Mouse (Mus musculus): ENCODE measurements around the gene Nufip2. TPM values are rescaled to one million over a fixed set of nuclear protein-coding genes. Genes with fewer than 3 reads are reported as not detected.
A peak's percentile ranks its signal among the peaks of the same experiment; 100 is the strongest.
"Not testable (repeated sequence)": the region's sequence is repeated elsewhere in the genome, so short reads cannot be mapped to it uniquely, and the experiment has no call there.

Nufip2 gene
- polyA plus RNA-seq (2016; fragmentation: Nextera tagmentation; extraction: Ambion mirVana) = 4.8 and 5.3 TPM in 2 replicates

DNA sequence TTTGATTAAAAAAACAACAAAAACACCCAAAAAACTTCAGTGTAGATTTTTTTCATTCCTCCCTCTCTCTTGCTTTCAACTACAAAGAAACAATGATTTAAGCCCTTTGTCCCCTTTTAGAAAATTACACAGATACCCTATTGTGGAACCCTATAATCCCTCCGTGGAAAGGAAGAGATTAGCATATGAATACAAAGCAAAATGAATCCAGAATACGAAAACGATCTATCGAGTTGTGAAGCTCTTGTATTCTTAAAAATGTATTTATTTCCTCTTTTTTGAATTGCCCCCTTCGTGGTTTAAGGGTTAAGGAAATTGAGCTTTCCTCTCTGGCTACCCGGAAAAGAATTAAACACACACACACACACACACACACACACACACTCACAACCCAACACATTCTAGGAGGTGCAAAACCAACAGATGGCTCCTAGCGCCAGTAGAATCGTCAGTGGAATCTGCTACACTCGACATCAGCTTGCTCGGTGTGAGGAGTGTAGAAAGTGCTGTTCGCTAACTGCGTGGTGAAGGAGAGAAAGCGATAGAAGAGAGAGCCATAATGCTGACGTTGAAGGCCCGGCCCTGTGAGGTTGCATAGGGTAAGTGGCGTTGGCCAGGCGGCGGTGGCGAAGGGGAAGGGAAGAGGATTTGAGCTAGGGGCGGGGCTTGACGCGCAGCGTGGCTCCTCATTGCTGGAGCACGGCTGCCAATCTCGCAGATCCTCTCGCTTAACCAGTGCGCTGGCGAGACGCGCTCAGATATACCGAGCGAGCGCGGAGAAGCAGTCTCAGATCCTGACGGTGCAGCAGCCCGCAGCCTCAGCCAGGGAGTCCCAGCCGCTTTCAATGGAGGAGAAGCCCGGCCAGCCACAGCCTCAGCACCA lies at the start of gene Nufip2:
Gene Nufip2 (plus strand): TSS at position 773 of the 883 bp plus-strand sequence.
- H3K9me3 ChIP-seq (replicated peaks) = no peaks in the 10 kb centered on the region
- peak within 1 kb of the TSS; percentile 99 for H3K4me3 ChIP-seq
- under 1% methylated on average over 38 of the region's 38 CpGs for WGBS

GRCm38 (mm10) chr11:77641390-77641789 lies 44.6 kb upstream of the Nufip2 start:
- no peaks in the 10 kb centered on the region for H3K4me1 ChIP-seq
- H3K4me3 ChIP-seq = no peak overlapping the region
- no peak overlapping the region for H3K4me2 ChIP-seq (replicated peaks)
- WGBS = 82% methylated on average over 9 of the region's 9 CpGs
- H3K27me3 ChIP-seq = no peaks in the 10 kb centered on the region
- H3K36me3 ChIP-seq = no peaks in the 10 kb centered on the region
- no peaks in the 10 kb centered on the region for H3K9me3 ChIP-seq (replicated peaks)
- no peak overlapping the region for H3K9ac ChIP-seq
- no peak overlapping the region for H3K27ac ChIP-seq
- ATAC-seq (ENCODE audit: low FRiP score) = no peak

More for the DNA sequence above, at the start of gene Nufip2:
- Histone ChIP-seq H3K4me2 (replicated peaks) (peak within 1 kb of the TSS; percentile 75), H3K36me3 (no peaks in the 10 kb centered on the region), H3K9ac (peak within 1 kb of the TSS; percentile 99), H3K27ac (peak within 1 kb of the TSS; percentile 98), H3K27me3 (no peaks in the 10 kb centered on the region), H3K4me1 (peaks cover 12% of the 10 kb centered on the region)
- ATAC-seq (ENCODE audit: low FRiP score) = peak; percentile 98

GRCm38 (mm10) chr11:77645481-77645880 lies 40.5 kb upstream of the Nufip2 start:
- Histone ChIP-seq H3K9me3 (replicated peaks) (no peaks in the 10 kb centered on the region), H3K27me3 (no peaks in the 10 kb centered on the region), H3K4me1 (no peaks in the 10 kb centered on the region), H3K36me3 (no peaks in the 10 kb centered on the region), H3K9ac (no peak overlapping the region), H3K4me2 (replicated peaks) (no peak overlapping the region), H3K4me3 (no peak overlapping the region), H3K27ac (no peak overlapping the region)
- no peak for ATAC-seq (ENCODE audit: low FRiP score)
- 90% methylated on average over 4 of the region's 4 CpGs for WGBS

GRCm38 (mm10) chr11:77648878-77649277 lies 37.1 kb upstream of the Nufip2 start:
- Histone ChIP-seq H3K9ac (no peak overlapping the region), H3K4me3 (no peak overlapping the region), H3K4me1 (no peaks in the 10 kb centered on the region), H3K36me3 (no peaks in the 10 kb centered on the region), H3K27ac (no peak overlapping the region), H3K27me3 (no peaks in the 10 kb centered on the region), H3K9me3 (replicated peaks) (no peaks in the 10 kb centered on the region), H3K4me2 (replicated peaks) (no peak overlapping the region)
- 79% methylated on average over 7 of the region's 7 CpGs for WGBS
- no peak for ATAC-seq (ENCODE audit: low FRiP score)

DNA sequence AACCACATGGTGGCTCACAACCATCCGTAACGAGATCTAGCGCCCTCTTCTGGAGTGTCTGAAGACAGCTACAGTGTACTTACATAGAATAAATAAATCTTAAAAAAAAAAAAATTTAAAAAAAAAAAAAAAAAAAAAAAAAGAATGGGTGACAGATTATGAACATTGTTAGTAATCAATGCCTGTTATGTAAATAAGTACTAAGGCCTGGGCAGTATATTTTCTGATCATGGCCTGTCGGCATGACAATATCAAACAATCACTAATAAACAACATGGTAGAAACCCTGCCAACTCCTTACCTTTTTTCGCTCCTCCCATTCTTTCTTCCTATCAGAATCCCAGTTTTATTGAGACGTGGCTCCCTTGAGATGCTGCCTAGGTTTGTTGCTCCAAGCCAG lies 33.5 kb upstream of the Nufip2 start:
- no peak overlapping the region for H3K4me3 ChIP-seq
- H3K4me1 ChIP-seq = no peaks in the 10 kb centered on the region
- 63% methylated on average over 6 of the region's 6 CpGs for WGBS
- no peaks in the 10 kb centered on the region for H3K9me3 ChIP-seq (replicated peaks)
- H3K27ac ChIP-seq = no peak overlapping the region
- no peak overlapping the region for H3K4me2 ChIP-seq (replicated peaks)
- no peak overlapping the region for H3K9ac ChIP-seq
- no peak for ATAC-seq (ENCODE audit: low FRiP score)
- H3K36me3 ChIP-seq = no peaks in the 10 kb centered on the region
- H3K27me3 ChIP-seq = no peaks in the 10 kb centered on the region

- 95% methylated on average over 4 of the region's 4 CpGs for WGBS
- H3K36me3 ChIP-seq; H3K27me3 ChIP-seq; H3K9ac ChIP-seq; H3K4me3 ChIP-seq; H3K9me3 ChIP-seq (replicated peaks); ATAC-seq (ENCODE audit: low FRiP score); H3K4me1 ChIP-seq; H3K27ac ChIP-seq; H3K4me2 ChIP-seq (replicated peaks): not testable (repeated sequence)
Observed at GRCm38 (mm10) chr11:77653406-77654190, 32.4 kb upstream of the Nufip2 start.

DNA sequence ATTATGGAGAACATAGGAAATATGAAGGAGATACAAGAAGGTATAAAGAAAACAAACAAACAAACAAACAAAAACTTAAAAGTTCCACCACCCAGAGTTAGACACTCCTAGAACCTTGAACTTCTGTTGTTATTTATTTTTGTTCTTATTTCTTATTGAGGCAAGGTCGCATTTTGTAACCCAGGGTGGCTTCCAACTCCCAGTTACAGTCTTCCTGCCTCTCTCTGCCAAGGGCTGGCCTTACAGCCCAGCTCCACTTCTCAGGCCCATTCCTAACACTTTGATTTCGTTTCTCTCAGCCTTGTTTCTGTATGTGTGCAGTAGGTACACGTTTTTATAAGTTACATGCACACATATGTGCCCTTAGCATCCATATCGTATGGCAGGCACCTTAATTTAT lies 26.0 kb upstream of the Nufip2 start:
- Histone ChIP-seq H3K4me2 (replicated peaks) (no peak overlapping the region), H3K27ac (no peak overlapping the region), H3K4me1 (no peaks in the 10 kb centered on the region)

GRCm38 (mm10) chr11:77663639-77664038 lies 22.3 kb upstream of the Nufip2 start:
- 74% methylated on average over 6 of the region's 6 CpGs for WGBS

More for the DNA sequence above, 26.0 kb upstream of the Nufip2 start:
- Histone ChIP-seq H3K9me3 (replicated peaks) (no peaks in the 10 kb centered on the region), H3K36me3 (no peaks in the 10 kb centered on the region), H3K27me3 (no peaks in the 10 kb centered on the region), H3K9ac (no peak overlapping the region), H3K4me3 (no peak overlapping the region)
- no peak for ATAC-seq (ENCODE audit: low FRiP score)
- WGBS = 71% methylated on average over 4 of the region's 4 CpGs

DNA sequence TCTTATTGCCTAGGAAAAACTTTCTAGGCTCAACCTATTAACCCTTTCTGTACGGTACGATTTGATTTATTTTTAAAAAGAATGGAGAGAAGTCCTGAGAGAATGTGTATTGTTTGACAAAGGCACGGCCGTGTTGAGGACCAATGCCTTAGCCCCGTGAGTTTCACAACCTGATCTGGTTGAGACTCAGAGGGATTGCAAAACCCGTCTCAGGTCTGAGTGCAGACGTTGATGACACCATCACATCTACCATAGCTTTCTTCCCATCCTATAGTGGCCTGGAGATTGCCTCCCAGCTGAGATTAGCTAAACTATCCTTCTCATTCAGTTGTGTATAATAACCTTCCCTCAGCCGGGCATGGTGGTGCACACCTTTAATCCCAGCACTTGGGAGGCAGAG lies 21.9 kb upstream of the Nufip2 start:
- Histone ChIP-seq H3K9ac (no peak overlapping the region), H3K27me3 (no peaks in the 10 kb centered on the region), H3K4me2 (replicated peaks) (no peak overlapping the region), H3K4me3 (no peak overlapping the region), H3K4me1 (no peaks in the 10 kb centered on the region), H3K27ac (no peak overlapping the region), H3K36me3 (no peaks in the 10 kb centered on the region), H3K9me3 (replicated peaks) (no peaks in the 10 kb centered on the region)
- ATAC-seq (ENCODE audit: low FRiP score) = no peak
- 89% methylated on average over 8 of the region's 8 CpGs for WGBS

More at GRCm38 (mm10) chr11:77663639-77664038, 22.3 kb upstream of the Nufip2 start:
- no peaks in the 10 kb centered on the region for H3K9me3 ChIP-seq (replicated peaks)
- ATAC-seq (ENCODE audit: low FRiP score) = no peak
- no peak overlapping the region for H3K27ac ChIP-seq
- no peaks in the 10 kb centered on the region for H3K4me1 ChIP-seq
- H3K27me3 ChIP-seq = no peaks in the 10 kb centered on the region
- H3K4me3 ChIP-seq = no peak overlapping the region
- H3K9ac ChIP-seq = no peak overlapping the region
- no peak overlapping the region for H3K4me2 ChIP-seq (replicated peaks)
- H3K36me3 ChIP-seq = no peaks in the 10 kb centered on the region

GRCm38 (mm10) chr11:77665384-77665783 lies 20.6 kb upstream of the Nufip2 start:
- not testable (repeated sequence) for ATAC-seq (ENCODE audit: low FRiP score); H3K27ac ChIP-seq; H3K9ac ChIP-seq; H3K4me1 ChIP-seq; H3K4me2 ChIP-seq (replicated peaks); H3K9me3 ChIP-seq (replicated peaks); H3K27me3 ChIP-seq; H3K36me3 ChIP-seq; H3K4me3 ChIP-seq
- WGBS = 79% methylated on average over 5 of the region's 5 CpGs

DNA sequence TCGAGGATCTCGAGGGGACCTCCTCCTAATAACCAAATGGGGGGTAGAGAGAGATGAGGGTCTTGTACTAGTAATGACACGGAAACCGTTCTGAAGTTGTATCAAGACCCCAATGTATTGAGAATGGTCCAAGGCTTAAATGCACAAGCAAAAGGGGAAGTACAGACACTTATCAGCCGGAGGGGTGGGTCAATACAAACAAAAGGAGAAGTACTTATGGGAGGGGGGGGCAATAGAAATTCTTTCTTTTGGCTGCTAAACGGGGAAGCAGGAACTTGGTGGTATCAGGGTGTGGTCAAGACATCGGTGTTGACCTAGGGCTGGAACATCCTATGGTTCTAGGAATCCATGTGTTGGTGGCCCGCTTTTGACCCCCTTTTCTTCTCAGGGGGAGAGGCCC lies 19.2 kb upstream of the Nufip2 start:
- not testable (repeated sequence) for H3K4me3 ChIP-seq; H3K36me3 ChIP-seq; ATAC-seq (ENCODE audit: low FRiP score); H3K4me2 ChIP-seq (replicated peaks); H3K4me1 ChIP-seq; H3K27ac ChIP-seq; H3K27me3 ChIP-seq; H3K9me3 ChIP-seq (replicated peaks); H3K9ac ChIP-seq
- WGBS = 89% methylated on average over 8 of the region's 8 CpGs

DNA sequence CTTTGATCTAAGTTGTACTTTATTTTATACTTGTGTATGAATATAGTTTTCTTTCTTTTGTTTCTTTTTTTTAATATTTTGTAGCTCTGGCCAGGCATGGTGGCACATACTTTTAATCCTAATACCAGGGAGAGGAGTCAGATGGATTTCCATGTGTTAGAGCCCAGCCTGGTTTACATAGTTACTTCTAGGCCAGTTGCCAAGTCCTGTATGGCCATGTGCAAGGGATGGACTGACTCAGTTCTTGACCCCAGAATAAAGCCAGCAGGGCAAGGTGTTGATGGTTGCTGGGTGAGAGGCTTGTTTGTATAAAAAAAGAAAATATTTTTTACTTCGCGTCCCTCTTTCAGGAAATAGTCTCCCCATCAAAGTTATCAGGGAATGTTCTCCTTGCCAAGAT lies 13.2 kb upstream of the Nufip2 start:
- Histone ChIP-seq H3K9ac (no peak overlapping the region), H3K4me2 (replicated peaks) (no peak overlapping the region), H3K36me3 (no peaks in the 10 kb centered on the region), H3K27me3 (no peaks in the 10 kb centered on the region), H3K4me1 (no peaks in the 10 kb centered on the region), H3K9me3 (replicated peaks) (no peaks in the 10 kb centered on the region; the same call in 1 of the 2 replicates), H3K27ac (no peak overlapping the region), H3K4me3 (no peak overlapping the region)
- 97% methylated on average over 2 of the region's 2 CpGs for WGBS
- ATAC-seq (ENCODE audit: low FRiP score) = no peak
